Mouse (Mus musculus): ENCODE measurements around the gene Nop53.

GRCm38 (mm10) chr7:15949216-15949790, 3.4 kb upstream of the Nop53 start:
- TF ChIP-seq CTCF (IDR thresholded peaks at IDR 0.05; ENCODE audit: low read depth): no peak
- TF ChIP-seq EP300 (IDR thresholded peaks at IDR 0.05; ENCODE audit: low read depth): no peak
